Mouse (Mus musculus) thymus, adult 2 months (tissue): ENCODE measurements around the gene Kdelr2.

ENCODE experiments used
- CTCF ChIP-seq: fragments of 200-500 bp; IDR thresholded peaks from 2 replicates; pipeline ENCODE4 v1.5.1; 2012; ENCODE audit warnings: mild to moderate bottlenecking, control low read depth, low read length, moderate library complexity, borderline replicate concordance; ENCODE audit not compliant: control insufficient read depth, poor library complexity, insufficient read depth; ENCODE audit errors: extremely low read depth
- POLR2A ChIP-seq: fragments of 200-500 bp; IDR thresholded peaks from 2 replicates; pipeline ENCODE4 v1.6.1; 2012; ENCODE audit warnings: mild to moderate bottlenecking, low read length, control low read depth, moderate library complexity; ENCODE audit not compliant: control insufficient read depth, poor library complexity, insufficient read depth; ENCODE audit errors: extremely low read depth

DNA sequence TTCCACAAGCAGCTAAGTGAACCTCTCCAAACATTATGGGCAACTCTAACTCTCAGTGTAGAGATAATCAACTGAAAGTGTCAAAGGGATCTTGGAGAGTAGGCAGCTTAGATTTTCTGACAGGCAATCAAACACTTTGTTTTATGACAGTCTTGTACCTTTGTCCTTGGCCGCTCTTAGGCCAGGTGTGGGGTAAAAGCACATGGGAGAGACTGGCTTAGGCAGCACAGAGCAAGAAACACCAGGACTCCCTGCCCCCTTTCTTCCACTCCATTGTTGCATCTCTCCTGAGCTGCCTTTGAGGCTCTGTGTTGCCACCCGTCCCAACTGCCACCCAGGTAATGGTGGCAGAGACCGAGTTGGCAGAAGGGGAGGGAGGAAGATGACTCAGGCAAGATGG is 37.7 kb downstream of the Kdelr2 start:
- TF ChIP-seq CTCF (no peak), POLR2A (no peak)
